Mouse (Mus musculus) retina, adult 2 months (tissue): ENCODE measurements at regions not wholly inside any gene's neighbourhood (a gene's known extent, or its start where the extent isn't known, plus 50 kb on each side); places are given as distances from the start of the nearest gene placed in this dataset.

ENCODE experiments used
- DNase-seq: peaks from one replicate; pipeline ENCODE4 v3.0.0-alpha.2; 2012; ENCODE audit warnings: low read depth, low spot score

DNA sequence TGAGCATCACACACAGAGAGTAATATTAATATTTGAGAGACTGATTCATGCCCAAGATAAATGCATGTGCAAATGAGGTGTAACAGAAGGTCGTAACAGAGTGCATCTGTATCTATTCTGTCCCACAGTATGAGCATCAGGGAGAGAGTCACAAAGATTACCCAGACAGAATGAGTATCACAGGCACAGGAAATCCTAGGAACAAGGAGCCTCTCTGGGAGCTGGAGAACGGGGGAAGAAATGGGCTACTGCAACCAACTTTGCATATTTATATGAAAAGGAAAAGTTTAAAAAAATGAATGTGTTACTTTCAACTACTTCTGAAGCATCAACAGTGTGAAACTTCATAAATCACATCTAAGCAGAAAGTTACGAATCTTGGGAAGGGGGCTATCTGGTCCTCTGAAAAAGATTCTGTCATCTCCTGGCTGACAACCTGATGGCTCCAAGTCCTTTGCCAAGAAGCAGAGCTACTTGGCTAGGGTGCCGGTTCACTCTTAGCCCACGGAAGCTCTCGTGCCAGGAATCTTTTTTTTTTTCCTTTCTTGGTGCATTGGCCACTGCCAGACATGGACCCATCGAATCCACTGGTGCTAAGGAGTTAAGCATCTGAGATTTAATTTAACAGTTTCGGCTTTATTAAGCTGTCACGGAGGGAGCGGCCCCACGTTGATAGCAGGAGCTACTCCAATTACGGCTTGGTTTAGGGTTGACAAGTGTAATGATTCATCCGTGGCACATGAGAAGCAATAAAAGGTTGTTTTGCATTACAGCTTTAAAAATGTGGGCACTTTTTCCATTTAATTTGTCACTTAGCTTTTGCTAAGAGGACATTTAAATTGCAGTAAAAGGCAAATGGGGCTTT, 277.6 kb upstream of the Smim15 start:
- no peak for DNase-seq

DNA sequence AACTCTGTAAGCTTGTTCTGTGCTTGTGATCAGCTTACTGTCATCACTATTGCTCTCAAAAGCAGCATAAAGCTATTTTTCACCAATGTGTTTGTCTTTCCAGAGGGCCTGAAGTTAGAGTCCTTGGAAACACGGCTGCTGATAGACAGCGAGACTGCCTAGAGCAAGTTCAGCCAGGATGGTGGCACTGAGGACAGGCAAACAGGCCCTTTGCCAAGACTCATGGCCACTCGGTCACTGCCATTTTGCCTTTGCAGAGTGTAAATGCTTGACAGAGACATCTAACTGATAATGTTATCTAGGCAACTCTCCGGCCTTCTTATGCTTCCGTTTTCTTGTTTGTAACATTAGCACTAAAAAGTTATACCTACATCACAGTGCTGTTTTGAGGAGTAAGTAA, 280.3 kb upstream of the Smim15 start:
- no peak for DNase-seq

DNA sequence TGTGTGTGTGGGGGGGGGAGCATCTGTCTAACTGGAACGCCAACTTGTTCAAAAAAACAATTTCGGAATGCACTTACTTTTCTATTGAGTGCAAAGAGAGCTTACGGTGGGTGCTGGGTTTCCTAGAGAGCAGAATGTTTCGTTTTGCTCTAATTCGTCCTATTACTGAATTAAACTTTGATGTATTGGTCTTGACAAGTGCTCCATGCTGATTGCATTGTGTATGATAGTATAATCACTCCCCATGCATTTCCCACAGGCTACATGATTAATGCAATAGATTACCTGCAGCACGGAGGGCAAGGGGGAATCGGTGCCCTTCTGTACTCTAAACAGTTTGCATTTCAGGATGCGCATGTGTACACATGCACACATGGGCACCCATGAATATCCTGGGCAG, 283.7 kb upstream of the Smim15 start:
- no peak for DNase-seq

DNA sequence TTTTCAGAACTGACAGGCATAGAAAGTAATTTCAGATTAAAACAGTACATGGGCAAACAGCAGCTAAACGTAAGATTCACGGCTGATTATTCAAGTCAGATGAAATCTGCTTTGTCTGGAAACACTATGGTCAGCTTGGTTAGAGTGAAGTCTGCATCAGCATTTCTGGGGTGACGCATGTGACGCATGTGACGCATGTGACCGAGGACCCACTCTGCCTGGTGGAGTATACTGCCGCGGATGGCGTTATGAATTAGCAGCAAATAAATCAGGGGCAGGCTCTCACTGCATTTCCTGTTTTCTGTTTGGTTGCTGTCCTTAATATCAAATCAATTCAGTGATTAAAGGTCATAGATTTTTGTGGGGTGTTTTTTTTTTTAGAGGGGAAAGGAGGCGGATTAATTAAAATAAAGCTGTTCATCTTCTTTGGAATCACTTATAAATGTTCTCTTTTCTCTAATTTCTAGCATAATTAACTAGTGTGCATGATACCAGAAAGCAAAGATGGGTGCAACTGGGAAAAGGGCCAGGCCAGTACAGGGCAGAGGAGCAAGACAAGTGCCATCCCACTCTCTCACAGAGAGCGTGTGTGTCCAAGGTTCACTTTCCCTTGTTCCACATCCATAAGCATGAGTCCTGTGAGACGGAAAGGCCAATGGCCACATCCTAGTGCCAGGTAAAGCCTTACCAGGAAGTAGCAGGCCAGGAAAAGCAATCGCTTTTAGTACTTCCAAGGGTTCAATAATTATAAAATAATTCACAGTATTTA, 285.7 kb upstream of the Smim15 start:
- no peak for DNase-seq

DNA sequence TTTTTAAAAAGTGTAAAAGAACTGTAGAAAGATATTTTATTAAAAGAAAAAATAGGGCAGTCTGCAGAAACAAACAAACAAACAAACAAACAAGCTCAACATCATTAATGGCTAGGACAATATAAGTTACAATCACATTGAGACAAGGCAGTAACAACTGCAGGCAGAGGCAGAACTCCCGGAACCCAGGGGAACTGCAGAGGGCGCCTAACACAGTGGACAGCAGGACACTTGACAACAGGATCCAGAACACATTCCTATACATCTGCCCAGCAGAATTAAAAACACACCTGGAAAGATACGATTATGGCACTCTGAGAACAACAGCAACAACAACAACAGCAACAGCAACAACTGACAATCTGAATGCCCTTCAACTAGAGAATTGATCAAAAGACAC, 291.5 kb upstream of the Smim15 start:
- no peak for DNase-seq

DNA sequence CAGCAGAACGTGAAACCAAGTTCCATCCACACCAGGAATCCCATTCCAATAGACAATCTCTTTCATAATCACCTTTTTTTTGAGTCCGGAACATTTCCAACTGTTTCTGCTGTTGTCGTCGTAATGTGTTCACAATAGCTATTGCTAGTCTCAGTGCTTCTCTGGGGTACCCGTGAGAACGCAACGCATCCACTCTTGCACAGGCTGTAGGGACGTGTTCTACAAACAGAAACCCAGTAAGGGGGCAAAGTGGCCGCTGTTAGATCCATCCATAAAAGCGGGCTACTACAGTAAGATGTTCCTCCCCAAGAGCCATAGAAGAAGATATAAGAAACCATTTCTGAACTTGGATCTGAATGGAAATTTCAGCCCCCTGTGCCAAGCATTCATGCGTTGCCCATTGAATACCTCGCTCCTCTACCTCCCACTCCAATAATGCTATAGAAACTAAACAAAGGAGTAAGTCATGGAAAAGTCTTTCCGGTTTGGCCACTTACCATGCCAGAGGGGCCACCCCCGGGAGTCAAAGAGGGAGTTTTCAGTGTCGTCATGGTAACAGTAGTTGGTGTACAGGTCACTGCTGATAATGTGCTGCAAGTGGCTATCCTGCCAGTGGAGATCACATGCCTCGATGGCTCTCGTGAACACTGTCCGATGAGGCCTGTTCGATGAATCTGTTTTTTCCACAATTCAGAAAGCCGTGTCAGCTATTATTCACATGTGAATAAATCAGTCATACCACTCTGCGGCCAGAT, 300.6 kb upstream of the Smim15 start:
- no peak for DNase-seq

DNA sequence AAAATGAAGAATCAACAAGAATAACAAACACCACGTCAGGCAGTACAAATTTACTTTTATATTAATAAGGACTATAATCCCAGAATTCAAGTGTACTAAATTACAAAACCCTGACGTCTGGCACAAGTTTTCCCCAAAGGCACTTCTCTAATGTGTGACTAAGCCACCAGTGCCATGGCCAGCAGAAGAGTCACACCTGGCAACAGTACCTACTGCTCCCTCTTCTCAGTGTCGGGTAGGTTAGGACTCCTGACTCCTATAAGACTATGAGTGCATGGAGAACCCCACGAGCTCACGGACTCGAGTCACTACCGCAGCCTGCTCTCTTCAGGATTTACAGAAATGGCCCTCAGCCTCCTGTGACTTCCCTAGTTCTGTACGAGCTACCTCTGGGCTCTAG, 307.7 kb upstream of the Smim15 start:
- DNase-seq: no peak

DNA sequence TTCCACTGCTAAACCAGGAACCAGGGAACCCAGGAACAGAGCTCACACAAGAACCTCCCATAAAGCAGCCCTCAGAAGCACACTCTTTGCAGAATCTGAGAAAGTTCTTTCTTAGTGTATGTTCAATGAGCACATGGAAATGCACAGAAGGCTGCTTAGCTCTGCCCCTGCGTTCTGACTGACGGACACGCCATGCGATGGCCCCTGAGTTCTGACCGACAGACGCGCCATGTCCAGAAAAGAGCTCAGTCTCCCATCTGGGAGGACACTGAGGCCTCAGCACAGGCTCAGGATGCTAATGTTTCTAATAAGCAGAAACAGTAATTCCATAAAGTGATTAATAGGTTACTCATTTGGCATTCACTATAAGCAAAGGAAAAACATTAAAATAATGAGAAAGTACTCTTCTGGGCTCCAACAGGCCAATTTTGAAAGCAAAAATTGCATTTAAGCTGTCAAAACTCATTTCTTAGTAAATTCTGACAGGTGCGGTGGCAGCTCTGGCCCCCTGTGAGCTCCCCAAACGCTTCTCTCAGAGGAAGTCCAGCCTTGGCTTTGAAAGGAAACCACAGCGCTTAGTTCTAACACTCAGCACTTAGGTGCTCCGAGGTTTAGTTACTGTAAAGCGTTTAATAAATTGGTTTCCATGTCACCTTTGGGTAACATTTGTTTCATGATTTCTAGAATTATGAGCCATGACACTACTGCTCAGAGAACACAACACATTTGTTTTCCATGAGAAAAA, 309.9 kb upstream of the Smim15 start:
- no peak for DNase-seq

DNA sequence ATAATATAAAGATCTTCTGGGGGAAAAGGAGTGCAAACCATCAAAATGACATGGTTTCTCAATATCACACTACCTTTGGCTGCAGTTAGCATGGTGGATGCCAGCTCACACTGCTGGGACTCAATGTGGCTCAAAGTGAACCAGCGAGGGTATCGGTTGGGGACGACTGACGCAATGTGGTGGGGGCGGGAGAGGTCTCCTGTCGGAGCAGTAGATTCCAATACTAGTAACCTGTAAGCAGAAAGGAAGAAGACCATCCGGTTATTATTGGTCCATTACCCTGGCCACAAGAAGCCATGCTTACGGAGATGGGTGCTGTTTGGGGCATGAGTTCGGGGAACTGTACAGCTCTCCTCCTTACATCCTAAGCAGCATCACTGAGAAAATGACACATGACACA, 313.3 kb upstream of the Smim15 start:
- DNase-seq: no peak

DNA sequence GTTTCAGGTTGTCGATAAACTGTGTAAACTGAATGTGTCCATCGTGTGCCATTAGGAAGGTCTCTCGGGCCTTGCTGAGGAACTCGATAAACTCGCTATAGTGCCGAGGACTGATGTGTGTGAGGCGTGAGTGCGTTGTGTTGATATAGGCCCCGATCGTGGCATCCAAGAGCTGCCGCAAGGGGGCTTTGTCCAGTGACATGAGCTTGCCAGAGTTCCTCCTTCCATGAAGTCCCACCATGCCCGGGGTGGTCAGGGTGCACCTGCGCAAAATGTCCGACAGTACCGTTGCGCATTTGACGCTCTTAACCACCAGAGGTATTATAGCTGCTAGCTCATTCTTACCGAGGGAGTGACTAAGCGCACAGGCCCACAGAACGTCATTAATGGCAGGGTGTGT, 317.8 kb upstream of the Smim15 start:
- DNase-seq: no peak

DNA sequence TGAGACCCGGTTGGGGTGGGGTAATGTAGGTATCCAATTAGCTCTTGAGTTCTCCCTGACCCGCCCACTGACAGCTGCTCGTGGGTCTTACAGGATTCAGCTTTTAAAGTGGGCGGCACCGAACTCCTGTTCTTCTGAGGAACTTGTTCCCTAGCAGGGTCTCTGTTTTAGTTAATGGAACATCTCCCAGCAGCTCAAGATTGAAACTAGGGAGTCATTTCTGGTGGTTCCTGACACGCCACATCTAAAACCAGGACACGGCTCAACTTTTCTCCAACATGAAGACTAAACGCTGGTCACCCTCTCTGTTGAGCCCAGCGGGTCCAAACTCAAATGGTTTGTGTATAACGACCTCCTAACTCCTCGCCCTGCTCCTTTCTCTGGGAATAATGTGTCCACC, 322.3 kb upstream of the Smim15 start:
- DNase-seq: no peak

DNA sequence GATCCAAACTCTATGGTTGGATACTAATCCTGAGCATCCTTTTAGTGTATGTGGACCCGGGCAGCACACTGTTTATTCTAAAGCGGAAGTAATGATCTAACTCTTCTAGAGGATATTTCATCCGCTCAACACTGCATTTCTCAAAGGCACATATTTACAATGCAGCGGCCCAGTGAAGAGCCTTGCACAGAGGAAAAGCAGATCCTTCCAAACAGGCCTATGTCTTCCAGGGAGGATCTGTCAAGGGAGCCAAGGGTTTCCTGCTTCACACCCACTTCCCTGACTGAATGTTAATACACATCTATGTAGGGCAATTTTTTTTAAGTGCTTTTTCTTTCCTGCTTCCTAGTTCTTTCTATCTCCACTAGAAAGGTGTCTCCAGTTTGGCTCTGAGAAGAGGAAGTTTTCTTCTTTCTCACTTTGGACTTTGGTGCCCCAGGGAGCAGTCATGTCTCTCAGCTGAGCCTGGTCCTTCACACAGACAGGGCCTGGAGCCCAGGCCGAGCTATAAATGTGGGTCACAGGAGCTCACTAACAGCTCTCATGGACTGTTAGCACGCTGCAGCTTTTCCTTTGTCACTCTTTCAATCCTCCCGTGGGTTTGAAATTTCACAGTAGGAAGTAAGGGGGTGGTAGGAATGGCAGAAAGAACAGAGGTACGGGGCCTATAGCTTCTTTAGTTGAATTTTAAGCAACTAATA, 323.2 kb upstream of the Smim15 start:
- DNase-seq: no peak

DNA sequence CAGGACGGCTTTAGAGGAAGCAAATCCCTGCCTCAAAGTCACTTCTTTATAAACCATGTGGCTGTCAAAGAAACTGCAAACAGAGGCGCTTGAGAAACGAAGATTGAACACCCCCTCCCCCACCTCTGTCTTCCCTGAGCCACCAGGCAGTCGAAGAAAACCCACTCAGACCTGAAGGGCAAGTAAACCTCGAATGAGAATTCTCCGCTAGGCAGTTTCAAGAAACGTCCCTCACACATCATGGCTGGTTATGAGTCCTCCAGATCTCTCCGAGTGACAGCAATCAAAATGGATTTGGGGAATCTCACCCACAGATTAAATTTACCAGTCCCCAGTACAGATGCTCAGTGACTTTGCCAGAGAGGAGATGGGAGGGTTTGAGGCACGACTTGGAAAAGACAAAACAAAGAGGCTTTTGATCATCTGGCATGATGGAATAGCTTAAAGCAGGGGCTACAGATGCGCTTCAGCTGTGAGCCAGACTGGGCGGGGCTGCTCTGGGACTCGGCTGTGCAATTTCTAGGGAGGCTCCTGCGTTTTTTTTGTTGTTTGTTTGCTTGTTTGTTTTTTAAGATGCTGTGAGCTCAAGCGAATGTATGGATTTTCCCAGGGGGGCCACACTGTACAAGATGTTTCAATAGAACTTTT, 325.1 kb upstream of the Smim15 start:
- no peak for DNase-seq

DNA sequence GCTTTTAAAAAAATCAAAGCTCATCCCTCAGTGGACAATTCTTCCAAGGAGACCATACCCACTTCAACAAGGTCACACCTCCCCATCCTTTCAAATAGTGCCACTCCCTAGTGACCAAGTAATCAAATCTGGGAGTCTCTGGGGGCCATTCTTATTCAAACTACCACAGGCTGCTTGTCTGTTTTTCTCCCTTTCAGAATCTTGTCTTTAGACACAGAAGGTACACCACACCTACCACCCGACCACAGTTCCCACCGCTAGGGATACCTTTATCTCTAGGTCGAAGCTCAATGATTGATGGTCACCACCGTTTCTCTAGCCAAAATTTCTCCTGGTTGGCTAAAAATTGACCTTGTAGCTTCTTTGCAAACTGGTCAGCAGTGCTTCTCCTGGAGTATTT, 328.6 kb upstream of the Smim15 start:
- no peak for DNase-seq

DNA sequence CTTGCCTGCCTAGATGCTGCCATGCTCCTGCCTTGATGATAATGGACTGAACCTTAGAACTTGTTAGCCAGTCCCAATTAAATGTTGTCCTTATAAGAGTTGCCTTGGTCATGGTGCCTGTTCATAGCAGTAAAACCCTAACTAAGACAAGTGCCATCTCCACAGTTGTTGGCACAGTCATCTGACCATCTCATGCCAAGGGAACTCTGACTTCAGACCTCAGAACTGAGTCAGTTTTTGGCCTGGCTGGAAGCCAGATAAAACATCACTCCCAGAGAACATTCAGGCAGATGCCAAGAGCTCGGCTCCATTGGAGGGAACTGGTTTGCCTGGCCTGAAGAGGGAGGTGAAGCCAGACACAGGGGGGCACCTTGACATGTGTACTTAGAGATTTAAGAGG, 330.2 kb upstream of the Smim15 start:
- DNase-seq: no peak

DNA sequence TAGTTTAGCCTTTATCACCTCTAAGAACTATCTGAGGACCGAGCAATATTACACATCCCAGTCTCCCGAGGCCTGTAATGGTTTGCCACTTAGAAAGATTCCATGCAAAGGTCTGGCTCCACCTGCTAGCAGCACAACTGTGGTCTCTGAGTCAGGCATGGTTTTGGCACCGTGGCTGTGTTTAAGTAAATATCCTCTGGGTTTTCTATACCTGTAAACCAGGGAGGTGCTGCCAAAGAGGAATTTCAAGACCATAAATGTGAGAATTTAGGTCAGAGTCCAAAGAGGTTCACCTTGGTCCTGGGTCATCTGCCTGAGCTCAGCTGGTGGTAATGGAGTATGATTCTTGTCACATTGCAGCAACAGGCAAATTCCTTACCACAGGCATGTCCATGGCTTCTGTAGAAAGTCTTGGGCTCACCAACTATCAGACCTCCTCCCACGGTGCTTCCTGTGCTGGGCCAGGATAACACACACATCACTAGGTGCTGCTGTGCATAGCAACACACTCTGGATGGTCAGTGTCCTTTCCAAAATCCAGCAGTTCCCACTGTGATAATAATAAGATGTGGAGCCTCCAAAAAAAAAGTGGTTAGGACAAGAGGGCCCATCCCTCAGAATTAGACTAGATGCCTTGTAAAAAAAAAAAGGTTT, 332.8 kb upstream of the Smim15 start:
- DNase-seq: no peak

DNA sequence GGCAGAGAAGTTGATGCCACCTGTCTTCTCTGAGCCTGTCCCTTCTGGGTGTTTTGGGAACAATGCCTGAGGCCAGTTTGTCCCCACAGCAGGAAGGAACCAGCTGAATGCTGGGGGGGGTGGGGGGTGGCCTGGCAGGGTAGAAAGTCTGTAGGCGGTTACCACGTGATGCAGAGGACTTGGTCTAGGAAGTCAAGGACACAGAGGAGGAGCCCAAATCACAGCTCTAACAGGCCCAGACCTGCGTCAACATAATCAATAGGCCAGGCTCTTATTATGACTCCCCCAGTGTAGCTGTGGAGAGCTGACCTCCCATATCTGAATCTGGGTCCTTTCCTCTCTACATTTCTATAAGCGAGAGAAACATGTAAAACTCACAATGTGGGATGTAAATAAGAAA, 333.9 kb upstream of the Smim15 start:
- no peak for DNase-seq

DNA sequence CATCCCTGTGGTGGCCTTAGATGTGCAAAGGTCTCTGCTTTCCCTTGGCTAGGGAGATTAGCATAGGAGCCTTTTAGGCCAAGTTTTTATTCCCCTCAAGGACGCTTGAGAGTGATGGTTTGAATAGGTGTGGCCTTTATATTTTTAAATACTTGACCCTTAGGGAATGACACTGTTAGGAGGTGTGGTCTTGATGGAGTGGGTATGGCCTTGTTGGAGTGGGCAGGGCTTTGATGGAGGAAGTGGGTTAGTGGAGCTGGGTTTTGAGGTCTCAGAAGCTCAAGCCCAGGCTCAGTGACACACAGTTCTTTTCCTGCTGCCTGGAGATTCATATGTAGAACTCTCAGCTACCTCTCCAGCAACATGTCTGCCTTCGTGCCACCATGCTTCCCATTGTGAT, 334.4 kb upstream of the Smim15 start:
- no peak for DNase-seq

DNA sequence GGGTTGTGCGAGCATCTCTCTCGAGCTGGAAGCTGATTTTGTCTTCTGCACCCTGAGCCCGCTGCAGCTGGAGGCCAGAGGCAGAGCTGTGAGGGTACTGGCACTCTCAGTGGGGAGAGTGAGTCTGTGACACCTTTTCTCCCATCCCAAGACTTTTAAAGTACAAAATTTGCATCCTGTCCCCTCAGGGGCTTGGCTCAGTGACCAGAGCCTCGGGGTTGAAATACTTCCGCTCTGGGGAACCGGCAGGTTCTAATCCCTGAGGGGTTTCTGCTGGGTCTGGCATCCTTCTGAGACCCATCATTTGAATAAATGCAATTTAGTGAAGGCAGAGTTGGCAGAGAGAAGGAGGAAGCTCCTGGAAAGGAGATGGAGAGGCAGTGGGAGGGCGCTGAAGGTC, 340.5 kb upstream of the Smim15 start:
- DNase-seq: no peak
